Mouse (Mus musculus): ENCODE measurements around the gene Cd200r1.

- no peak for TF ChIP-seq POLR2A (IDR thresholded peaks at IDR 0.05; ENCODE audit: borderline replicate concordance, extremely low read depth, low read depth, low read length)
- no peak for TF ChIP-seq CTCF (IDR thresholded peaks at IDR 0.05; ENCODE audit: insufficient read depth, low read length)
Observed at GRCm38 (mm10) chr16:44745471-44745865, 20.1 kb upstream of the Cd200r1 start.

All from lung, adult 2 months (tissue).